Mouse (Mus musculus) MEL (cell line): Measurements from ENCODE around the gene Borcs5. TPM values are rescaled to one million over a fixed set of nuclear protein-coding genes. Genes with fewer than 3 reads are reported as not detected.

Source experiments
- DNase-seq: peaks from one replicate; pipeline ENCODE4 v3.0.0; 2011; ENCODE audit warnings: low read depth, low spot score
- H3K27ac ChIP-seq: 2 replicates; pipeline ENCODE4 v1.5.1; 2012; ENCODE audit warnings: low read depth, mild to moderate bottlenecking, control low read depth, low read length, moderate library complexity; ENCODE audit not compliant: control insufficient read depth
- H3K27me3 ChIP-seq, 2 experiments: fragments of 150-350 bp in 1 of 2; sonication (generic) in 1 of 2; 2 replicates each; pipeline ENCODE4 v1.6.1; 2012; ENCODE audit warnings: low read length in 2 of 2, mild to moderate bottlenecking in 2 of 2, improper control_type of control experiment in 1 of 2, moderate library complexity in 1 of 2; ENCODE audit not compliant: insufficient read depth in 2 of 2, control insufficient read depth in 1 of 2
- H3K36me3 ChIP-seq, 2 experiments: 2 replicates each; pipeline ENCODE4 v1.6.1; 2012 to 2014; ENCODE audit warnings: low read length in 2 of 2, improper control_type of control experiment in 1 of 2, inconsistent platforms in 1 of 2, mild to moderate bottlenecking in 1 of 2; ENCODE audit not compliant: insufficient read depth in 2 of 2, control insufficient read depth in 1 of 2
- H3K4me1 ChIP-seq, 2 experiments: fragments of 150-350 bp in 1 of 2; sonication (generic) in 1 of 2; 2 replicates each; pipeline ENCODE4 v1.6.1; 2012; ENCODE audit warnings: low read length in 2 of 2, improper control_type of control experiment in 1 of 2, mild to moderate bottlenecking in 1 of 2; ENCODE audit not compliant: insufficient read depth in 2 of 2, control insufficient read depth in 1 of 2
- H3K4me3 ChIP-seq, 2 experiments: fragments of 150-350 bp in 1 of 2; sonication (generic) in 1 of 2; 2 replicates each; pipeline ENCODE4 v1.5.1; 2012; ENCODE audit warnings: low read depth in 2 of 2, low read length in 2 of 2, mild to moderate bottlenecking in 2 of 2, moderate library complexity in 2 of 2, control low read depth in 1 of 2, improper control_type of control experiment in 1 of 2; ENCODE audit not compliant: control insufficient read depth in 1 of 2, insufficient read depth in 1 of 2
- H3K79me2 ChIP-seq: 2 replicates; pipeline ENCODE4 v1.6.1; 2012; ENCODE audit warnings: mild to moderate bottlenecking, low read length, moderate library complexity; ENCODE audit not compliant: control insufficient read depth, poor library complexity, insufficient read depth
- H3K9ac ChIP-seq: 2 replicates; pipeline ENCODE4 v1.6.1; 2012; ENCODE audit warnings: low read depth, mild to moderate bottlenecking, control low read depth, low read length, moderate library complexity; ENCODE audit not compliant: control insufficient read depth, poor library complexity, severe bottlenecking
- H3K9me3 ChIP-seq: fragments of 150-350 bp; sonication (generic); replicated peaks from 2 replicates; pipeline ENCODE4 v1.6.1; 2012; ENCODE audit warnings: mild to moderate bottlenecking, low read length, improper control_type of control experiment, moderate library complexity; ENCODE audit not compliant: insufficient read depth
- ETS1 ChIP-seq: IDR thresholded peaks from 2 replicates; pipeline ENCODE4 v1.6.1; 2012; ENCODE audit warnings: low read depth, mild to moderate bottlenecking, inconsistent platforms, low read length, improper control_type of control experiment, moderate library complexity
- GATA1 ChIP-seq: IDR thresholded peaks from 2 replicates; pipeline ENCODE4 v1.6.1; 2011; ENCODE audit warnings: low read depth, low read length, improper control_type of control experiment
- MAFK ChIP-seq: IDR thresholded peaks from 2 replicates; pipeline ENCODE4 v1.6.1; 2011; ENCODE audit warnings: low read depth, mild to moderate bottlenecking, low read length, improper control_type of control experiment, borderline replicate concordance
- MAZ ChIP-seq: IDR thresholded peaks from 2 replicates; pipeline ENCODE4 v1.6.1; 2012; ENCODE audit warnings: low read depth, mild to moderate bottlenecking, inconsistent platforms, low read length, improper control_type of control experiment
- MEF2A ChIP-seq: IDR thresholded peaks from 2 replicates; pipeline ENCODE4 v1.6.1; 2014; ENCODE audit warnings: low read depth, mild to moderate bottlenecking, inconsistent platforms, low read length, improper control_type of control experiment; ENCODE audit not compliant: poor library complexity, insufficient replicate concordance, severe bottlenecking; ENCODE audit errors: extremely low read depth
- MXI1 ChIP-seq: IDR thresholded peaks from 2 replicates; pipeline ENCODE4 v1.6.1; 2011; ENCODE audit warnings: mild to moderate bottlenecking, low read depth, low read length, improper control_type of control experiment
- MYB ChIP-seq: IDR thresholded peaks from 2 replicates; pipeline ENCODE4 v1.6.1; 2011; ENCODE audit warnings: mild to moderate bottlenecking, low read depth, low read length, improper control_type of control experiment
- POLR2AphosphoS2 ChIP-seq: IDR thresholded peaks from 2 replicates; pipeline ENCODE4 v1.6.1; 2011; ENCODE audit warnings: low read length, improper control_type of control experiment
- RAD21 ChIP-seq: IDR thresholded peaks from 2 replicates; pipeline ENCODE4 v1.6.1; 2011; ENCODE audit warnings: mild to moderate bottlenecking, low read depth, low read length, improper control_type of control experiment
- RCOR1 ChIP-seq: IDR thresholded peaks from 2 replicates; pipeline ENCODE4 v1.6.1; 2012; ENCODE audit warnings: low read depth, mild to moderate bottlenecking, inconsistent platforms, low read length, improper control_type of control experiment
- SIN3A ChIP-seq: IDR thresholded peaks from 2 replicates; pipeline ENCODE4 v1.6.1; 2012; ENCODE audit warnings: low read length, improper control_type of control experiment, inconsistent platforms
- SMC3 ChIP-seq: IDR thresholded peaks from 2 replicates; pipeline ENCODE4 v1.6.1; 2011; ENCODE audit warnings: low read depth, low read length, improper control_type of control experiment
- TAL1 ChIP-seq: IDR thresholded peaks from 2 replicates; pipeline ENCODE4 v1.6.1; 2012; ENCODE audit warnings: mild to moderate bottlenecking, inconsistent platforms, low read length, moderate library complexity, mixed read lengths
- USF1 ChIP-seq: IDR thresholded peaks from 2 replicates; pipeline ENCODE4 v1.6.1; 2014; ENCODE audit warnings: low read depth, mild to moderate bottlenecking, inconsistent platforms, low read length, improper control_type of control experiment, moderate library complexity
- ZMIZ1 ChIP-seq: IDR thresholded peaks from 2 replicates; pipeline ENCODE4 v1.6.1; 2012; ENCODE audit warnings: low read depth, mild to moderate bottlenecking, inconsistent platforms, low read length, improper control_type of control experiment, moderate library complexity
- polyA plus RNA-seq, 2 experiments: library from polyadenylated mRNA; stranded (reverse) in 1 of 2; unstranded in 1 of 2; fragments of >175 nt in 1 of 2; fragments of >200 nt in 1 of 2; gene quantifications; 2 replicates each; pipeline versions ENCODE4 v1.2.1 to v1.2.4; 2012; ENCODE audit warnings: low replicate concordance in 2 of 2, low read depth in 1 of 2; ENCODE audit not compliant: insufficient read length in 2 of 2, insufficient read depth in 1 of 2, missing spikeins in 1 of 2
- total RNA-seq: library from RNA; depleted of rRNA; stranded (reverse); fragments of 300-350 nt; gene quantifications from 2 replicates; pipeline ENCODE4 v1.2.3, GENCODE M21; 2012

Gene Borcs5
- total and polyA plus RNA-seq, 3 experiments: 7.7 to 13.0 TPM; not detected in 1

DNA sequence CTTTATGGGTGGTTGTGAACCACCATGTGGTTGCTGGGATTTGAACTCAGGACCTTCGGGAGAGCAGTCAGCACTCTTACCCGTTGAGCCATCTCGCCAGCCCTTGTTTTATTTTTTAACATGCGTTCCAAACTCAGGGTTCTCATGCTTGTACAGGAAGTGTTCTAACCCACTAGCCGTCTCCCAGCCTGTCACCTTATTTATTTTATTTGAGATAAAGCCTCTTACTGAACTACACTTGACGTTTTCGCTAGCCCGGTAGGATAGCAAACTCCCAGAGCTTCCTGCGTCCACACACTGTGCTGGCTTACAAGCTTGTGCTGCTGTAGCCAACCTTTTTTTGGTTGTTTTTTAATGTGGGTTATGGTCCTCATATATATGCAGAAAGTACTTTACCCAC, 26.5 kb downstream of the Borcs5 start:
- Histone ChIP-seq H3K9ac (no peak overlapping the region), H3K27me3 (no peaks in the 10 kb centered on the region), H3K79me2 (no peaks in the 10 kb centered on the region), H3K4me3 (no peak overlapping the region), H3K27ac (no peak overlapping the region), H3K9me3 (no peaks in the 10 kb centered on the region), H3K4me1 (peaks cover 0 to 4% of the 10 kb centered on the region in 2 experiments; a peak in 2 of 4 replicates), H3K36me3 (peaks cover 0 to 3% of the 10 kb centered on the region in 2 experiments; a peak in 2 of 4 replicates)
- TF ChIP-seq GATA1: no peak
- no peak for TF ChIP-seq RCOR1
- TF ChIP-seq RAD21: no peak
- DNase-seq: no peak

DNA sequence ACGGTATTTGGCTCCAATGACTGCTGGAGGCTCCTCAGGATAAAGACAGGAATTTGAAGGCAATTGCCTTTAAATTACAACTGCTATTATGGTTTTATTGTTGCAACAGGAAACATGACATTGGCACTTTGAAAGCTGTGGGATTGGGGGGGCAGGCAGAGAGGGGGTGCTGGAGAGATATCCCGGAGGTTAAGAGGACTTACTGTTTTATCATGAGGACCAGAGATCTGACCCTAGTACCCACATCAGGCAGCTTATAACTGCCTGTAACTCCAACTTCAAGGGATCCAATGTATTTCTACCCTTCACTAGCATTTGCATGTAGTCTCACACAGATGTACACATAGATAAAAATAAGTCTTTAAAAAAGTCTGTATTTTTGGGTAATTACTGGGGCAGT, 29.2 kb downstream of the Borcs5 start:
- Histone ChIP-seq H3K27me3 (no peaks in the 10 kb centered on the region), H3K79me2 (no peaks in the 10 kb centered on the region), H3K4me3 (no peak overlapping the region)
- TF ChIP-seq POLR2AphosphoS2 (no peak), ETS1 (no peak)
- TF ChIP-seq, all 39 proteins: peak for 0
- Histone ChIP-seq H3K36me3 (peaks cover 0 to 1% of the 10 kb centered on the region in 2 experiments; a peak in 1 of 4 replicates), H3K9ac (no peak overlapping the region), H3K4me1 (peaks cover 0 to under 1% of the 10 kb centered on the region in 2 experiments; a peak in 1 of 4 replicates), H3K9me3 (no peaks in the 10 kb centered on the region), H3K27ac (no peak overlapping the region)
- no peak for DNase-seq

DNA sequence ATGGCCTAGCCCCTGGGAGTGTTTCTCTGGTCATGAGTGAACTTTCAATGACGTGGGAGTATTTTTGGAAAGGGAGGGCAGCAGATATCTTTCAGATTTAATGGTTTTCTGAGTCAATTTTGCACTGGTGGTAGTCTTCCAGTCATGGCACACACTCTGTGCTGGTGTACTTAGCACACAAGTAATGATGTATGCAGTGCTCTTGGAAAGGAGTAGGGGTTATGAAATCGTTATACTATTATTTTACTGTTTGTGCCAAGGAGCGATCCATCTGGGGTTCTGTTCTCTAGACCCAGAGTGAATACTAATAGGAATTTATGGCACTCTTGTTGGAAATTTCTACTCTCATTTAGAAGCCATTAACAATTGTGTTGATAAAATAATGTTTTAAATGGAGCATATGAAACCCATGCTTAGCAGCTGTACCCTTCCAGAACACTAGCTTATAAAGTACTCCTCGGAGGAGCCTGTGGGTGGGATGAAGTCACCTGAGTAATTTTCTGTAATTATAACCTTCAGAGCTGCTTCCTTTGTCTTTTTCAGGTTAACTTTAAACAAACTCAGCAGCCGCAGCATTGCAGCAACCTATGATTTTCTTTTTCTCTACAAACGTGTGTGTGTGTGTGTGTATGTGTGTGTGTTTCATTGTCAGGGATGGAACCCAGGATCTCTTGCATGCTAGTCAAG, 30.0 kb downstream of the Borcs5 start:
- H3K9ac ChIP-seq: no peak overlapping the region
- no peaks in the 10 kb centered on the region for H3K79me2 ChIP-seq
- peaks cover 2 to 3% of the 10 kb centered on the region in 2 experiments; a peak in 1 of 4 replicates for H3K4me1 ChIP-seq
- H3K27me3 ChIP-seq: no peaks in the 10 kb centered on the region
- TF ChIP-seq MAFK (no peak), ETS1 (no peak), MYB (no peak), ZMIZ1 (no peak), RAD21 (no peak), SMC3 (no peak), USF1 (no peak), GATA1 (no peak), MEF2A (no peak), SIN3A (no peak), MXI1 (no peak), TAL1 (no peak), MAZ (no peak)
- H3K36me3 ChIP-seq: peaks cover 0 to 2% of the 10 kb centered on the region in 2 experiments; a peak in 1 of 4 replicates
- no peaks in the 10 kb centered on the region for H3K9me3 ChIP-seq
- no peak overlapping the region for H3K4me3 ChIP-seq
- DNase-seq: no peak
- H3K27ac ChIP-seq: no peak overlapping the region
